In genomic region chr8:121591178-121592066, GRCm38 (mm10) we compare ENCODE assay signal across 8 mouse cellular contexts. TPM values are rescaled to one million over a fixed set of nuclear protein-coding genes. Genes with fewer than 3 reads are reported as not detected.
DNase-seq lines count a peak whose midpoint lies in the region; ATAC-seq and TF ChIP-seq lines count a peak whose summit lies in the region.

No protein-coding gene starts in this region.

- peaks cover 12% of the 10 kb centered on the region for H3K4me1 ChIP-seq in cortical plate, adult 2 months (ENCODE audit: control insufficient read depth, insufficient read depth, low read length)
- peaks cover 37% of the 10 kb centered on the region for H3K4me1 ChIP-seq in heart, embryonic 13.5 days

- WGBS in heart, embryonic 13.5 days: 16% methylated on average over 20 of the region's 20 CpGs

- no peaks in the 10 kb centered on the region for H3K9me3 ChIP-seq in heart, embryonic 13.5 days

- peak; percentile 5; the same call in 1 of the 2 replicates for ATAC-seq in heart, embryonic 13.5 days (ENCODE audit: extremely low read depth, insufficient number of reproducible peaks, low FRiP score, low TSS enrichment)

- peak overlapping the region; percentile 33 for H3K4me3 ChIP-seq in cortical plate, adult 2 months (ENCODE audit: insufficient read depth, low read length)
- H3K4me3 ChIP-seq in heart, embryonic 13.5 days: peak overlapping the region; percentile 73

- H3K4me2 ChIP-seq in heart, embryonic 13.5 days: peak overlapping the region; percentile 90

- peaks cover 34% of the 10 kb centered on the region for H3K36me3 ChIP-seq in heart, embryonic 13.5 days

- DNase-seq in cerebellum, postnatal 14 days: peak; percentile 48 to 54
- no peak for DNase-seq in cerebellum, adult 9-10 months
- peak; percentile 69 for DNase-seq in kidney, postnatal 10 days
- peak; percentile 60 to 67 for DNase-seq in lung, postnatal 4 days
- DNase-seq in spleen, postnatal 10 days (ENCODE audit: low spot score in 2 of 2): peak; percentile 59 to 77
- DNase-seq in layer of hippocampus, adult 8-10 months (ENCODE audit: low spot score in 2 of 2): no peak

- TF ChIP-seq POLR2A in cortical plate, adult 2 months (IDR thresholded peaks at IDR 0.05; ENCODE audit: extremely low read depth, insufficient read depth, low read length): no peak

- H3K27me3 ChIP-seq in heart, embryonic 13.5 days (replicated peaks): no peaks in the 10 kb centered on the region

- no peak for TF ChIP-seq CTCF in cortical plate, adult 2 months (IDR thresholded peaks at IDR 0.05; ENCODE audit: extremely low read depth, insufficient read depth, low read length)

- H3K9ac ChIP-seq in heart, embryonic 13.5 days: peak overlapping the region; percentile 93

- no peak overlapping the region for H3K27ac ChIP-seq in cortical plate, adult 2 months (ENCODE audit: insufficient read depth, low read length)
- H3K27ac ChIP-seq in heart, embryonic 13.5 days (replicated peaks): peak overlapping the region; percentile 58; the same call in 1 of the 2 replicates

RNA-seq across cellular contexts. Expression of gene Map1lc3b, which starts 1.3 kb away (rescaled TPM):
- 123 and 130 TPM in 2 replicates for polyA plus RNA-seq in cortical plate, adult 2 months (2012; rRNA removed)
- 187 and 188 TPM in 2 replicates for polyA plus RNA-seq in heart, embryonic 13.5 days (2015; fragmentation: Nextera tagmentation; extraction: Ambion mirVana)
- 100 to 1,000 TPM; 143 to 187 (median 172) TPM for total RNA-seq in layer of hippocampus, adult 8-10 months (2022)

RNA-seq across cellular contexts. Expression of gene Fbxo31, which starts 12.8 kb away (rescaled TPM):
- 96.6 and 103 TPM in 2 replicates for polyA plus RNA-seq in cortical plate, adult 2 months (2012; rRNA removed)
- polyA plus RNA-seq in heart, embryonic 13.5 days (2015; fragmentation: Nextera tagmentation; extraction: Ambion mirVana): 7.8 and 9.8 TPM in 2 replicates
- 100 to 1,000 TPM in 3 of 4 experiments, 10 to 100 TPM in 1; 96.9 to 103 (median 102) TPM for total RNA-seq in layer of hippocampus, adult 8-10 months (2022)

RNA-seq across cellular contexts. Expression of gene 1700018B08Rik, which starts 47.3 kb away (rescaled TPM):
- polyA plus RNA-seq in cortical plate, adult 2 months (2012; rRNA removed): not detected in 2 replicates
- not detected in 2 replicates for polyA plus RNA-seq in heart, embryonic 13.5 days (2015; fragmentation: Nextera tagmentation; extraction: Ambion mirVana)
- total RNA-seq in layer of hippocampus, adult 8-10 months (2022): not detected

Comparison
In these comparisons a context has a peak if more than half of its experiments do, and no peak if none do; other contexts are left out.
1. DNase-seq: peak in cerebellum, postnatal 14 days (2 of 2), kidney, postnatal 10 days (single experiment), lung, postnatal 4 days (2 of 2) and spleen, postnatal 10 days (2 of 2); none in cerebellum, adult 9-10 months (single experiment) and layer of hippocampus, adult 8-10 months (0 of 2).